Mouse (Mus musculus) ES-Bruce4 (cell line): ENCODE measurements around the gene Ero1l. TPM values are rescaled to one million over a fixed set of nuclear protein-coding genes. Genes with fewer than 3 reads are reported as not detected.

ENCODE experiments used
- H3K27ac ChIP-seq: 2 replicates; pipeline ENCODE4 v1.5.1; 2012; ENCODE audit warnings: low read length, inconsistent platforms; ENCODE audit not compliant: insufficient read depth
- H3K27me3 ChIP-seq: 2 replicates; pipeline ENCODE4 v1.6.1; 2012; ENCODE audit warnings: mild to moderate bottlenecking, low read length, inconsistent platforms; ENCODE audit not compliant: control insufficient read depth, poor library complexity, insufficient read depth, severe bottlenecking
- H3K36me3 ChIP-seq: 2 replicates; pipeline ENCODE4 v1.6.1; 2012; ENCODE audit warnings: inconsistent platforms, mild to moderate bottlenecking, low read length, moderate library complexity; ENCODE audit not compliant: control insufficient read depth, poor library complexity, insufficient read depth, severe bottlenecking
- H3K4me1 ChIP-seq: one replicate; pipeline ENCODE4 v1.8.1; 2011; ENCODE audit warnings: low read length; ENCODE audit not compliant: control insufficient read depth, insufficient read depth
- H3K4me3 ChIP-seq: 2 replicates; pipeline ENCODE4 v1.5.1; 2011; ENCODE audit warnings: low read depth, mild to moderate bottlenecking, low read length
- H3K9ac ChIP-seq: 2 replicates; pipeline ENCODE4 v1.6.1; 2012; ENCODE audit warnings: low read depth, mild to moderate bottlenecking, inconsistent platforms; ENCODE audit not compliant: poor library complexity, severe bottlenecking
- H3K9me3 ChIP-seq: replicated peaks from 2 replicates; pipeline ENCODE4 v1.6.1; 2012; ENCODE audit warnings: mild to moderate bottlenecking, low read length, inconsistent platforms; ENCODE audit not compliant: control insufficient read depth, poor library complexity, insufficient read depth, severe bottlenecking
- CTCF ChIP-seq: IDR thresholded peaks from one replicate; pipeline ENCODE4 v1.8.1; 2011; ENCODE audit warnings: low read depth, low read length
- EP300 ChIP-seq: IDR thresholded peaks from 2 replicates; pipeline ENCODE4 v1.6.1; 2011; ENCODE audit warnings: low read depth, low read length; ENCODE audit not compliant: insufficient read depth
- POLR2A ChIP-seq: IDR thresholded peaks from one replicate; pipeline ENCODE4 v1.8.1; 2011; ENCODE audit warnings: low read length; ENCODE audit not compliant: insufficient read depth
- polyA plus RNA-seq: library from polyadenylated mRNA; stranded (reverse); fragments of >200 nt; gene quantifications from 2 replicates; pipeline ENCODE4 v1.2.4, GENCODE M21; 2011; ENCODE audit warnings: low read depth; ENCODE audit not compliant: missing spikeins, insufficient read depth, insufficient read length

Gene Ero1l
- polyA plus RNA-seq, 1 experiment = 68.5 TPM

DNA sequence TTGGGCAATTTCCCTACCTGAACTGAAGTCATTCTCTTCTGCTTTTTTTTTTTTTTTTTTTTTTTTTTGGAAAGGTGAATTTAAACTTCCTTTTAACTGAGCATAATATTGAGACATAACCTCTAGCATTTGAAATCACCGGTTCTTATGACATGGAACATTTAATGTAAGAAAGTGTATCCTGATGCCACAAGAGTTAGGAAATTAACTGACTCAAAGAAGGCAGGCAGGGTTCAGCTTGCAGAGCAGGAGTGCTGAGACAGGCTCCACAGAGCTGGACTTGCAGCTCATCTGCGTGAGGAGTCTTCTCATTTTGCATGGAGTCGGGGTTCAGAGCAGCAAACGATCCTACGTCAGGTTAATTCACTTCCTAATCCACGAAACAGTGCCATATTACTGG lies 42.8 kb downstream of the Ero1l start:
- H3K36me3 ChIP-seq = no peaks in the 10 kb centered on the region
- no peak overlapping the region for H3K9ac ChIP-seq
- no peaks in the 10 kb centered on the region for H3K9me3 ChIP-seq
- H3K27ac ChIP-seq = no peak overlapping the region
- TF ChIP-seq CTCF = no peak
- TF ChIP-seq POLR2A = no peak
- TF ChIP-seq EP300 = no peak
- H3K4me1 ChIP-seq = no peaks in the 10 kb centered on the region
- no peak overlapping the region for H3K4me3 ChIP-seq
- no peaks in the 10 kb centered on the region for H3K27me3 ChIP-seq

DNA sequence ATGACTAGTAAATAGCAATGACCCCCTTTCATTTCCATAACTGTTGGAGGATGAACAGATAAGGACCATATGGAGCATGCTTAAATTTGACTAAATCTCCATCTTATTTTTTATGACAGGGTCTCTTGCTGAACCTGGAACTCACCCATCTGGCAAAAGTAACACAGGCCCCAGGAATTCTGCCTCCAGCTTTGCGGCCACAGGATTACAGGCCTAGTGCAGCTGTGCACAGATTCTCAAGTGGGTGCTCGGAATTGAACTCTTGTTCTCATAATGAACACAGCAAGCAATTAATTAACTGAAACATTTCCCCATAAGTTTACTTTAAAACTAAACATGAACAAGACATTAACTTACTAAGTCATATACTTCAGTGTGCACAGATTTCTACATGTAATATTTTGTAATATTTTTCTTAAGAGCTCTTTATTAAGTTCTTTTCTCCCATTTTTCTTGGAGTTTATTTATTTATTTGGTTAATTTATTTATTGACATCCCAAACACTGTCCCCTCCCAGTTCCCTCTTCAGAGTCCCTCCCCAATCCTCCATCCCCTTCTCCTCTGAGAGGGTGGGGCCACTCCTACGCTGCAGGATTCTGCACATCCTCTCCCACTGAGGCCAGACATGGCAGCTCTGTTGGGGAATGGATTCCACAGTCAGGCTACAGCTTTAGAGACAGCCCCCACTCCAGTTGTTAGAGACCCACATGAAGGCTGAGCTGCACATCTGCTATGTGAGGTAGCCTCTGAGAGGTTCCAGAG lies 54.6 kb downstream of the Ero1l start:
- Histone ChIP-seq H3K27me3 (no peaks in the 10 kb centered on the region), H3K9ac (no peak overlapping the region), H3K36me3 (no peaks in the 10 kb centered on the region), H3K4me3 (no peak overlapping the region), H3K9me3 (no peaks in the 10 kb centered on the region), H3K4me1 (no peaks in the 10 kb centered on the region), H3K27ac (no peak overlapping the region)
- no peak for TF ChIP-seq POLR2A
- no peak for TF ChIP-seq EP300
- TF ChIP-seq CTCF = no peak

DNA sequence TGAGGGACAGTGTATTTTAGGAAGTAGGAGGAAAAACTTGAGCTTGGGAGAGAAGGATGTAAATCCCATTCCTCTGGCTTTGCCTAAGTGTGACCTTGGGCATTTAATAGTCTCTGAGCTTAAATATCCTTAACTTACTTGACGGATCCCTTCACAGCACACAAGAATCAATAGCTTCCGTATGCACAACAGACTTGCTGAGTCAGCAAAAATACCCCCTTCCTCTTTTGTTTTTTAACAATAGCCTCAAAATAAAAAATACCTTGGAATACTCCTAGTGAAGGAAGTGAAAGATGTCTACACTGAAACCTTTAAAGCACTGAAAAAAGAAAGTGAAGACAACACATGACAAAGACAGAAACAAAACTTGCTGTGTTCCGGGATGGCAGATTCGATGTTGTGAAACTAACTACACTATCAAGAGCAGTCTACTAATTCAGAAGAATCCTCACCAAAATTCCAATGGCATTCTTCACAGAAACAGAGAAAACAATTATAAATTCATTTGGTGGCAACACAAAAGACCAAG lies 67.0 kb downstream of the Ero1l start:
- no peak for TF ChIP-seq CTCF
- TF ChIP-seq POLR2A = no peak
- TF ChIP-seq EP300 = no peak

DNA sequence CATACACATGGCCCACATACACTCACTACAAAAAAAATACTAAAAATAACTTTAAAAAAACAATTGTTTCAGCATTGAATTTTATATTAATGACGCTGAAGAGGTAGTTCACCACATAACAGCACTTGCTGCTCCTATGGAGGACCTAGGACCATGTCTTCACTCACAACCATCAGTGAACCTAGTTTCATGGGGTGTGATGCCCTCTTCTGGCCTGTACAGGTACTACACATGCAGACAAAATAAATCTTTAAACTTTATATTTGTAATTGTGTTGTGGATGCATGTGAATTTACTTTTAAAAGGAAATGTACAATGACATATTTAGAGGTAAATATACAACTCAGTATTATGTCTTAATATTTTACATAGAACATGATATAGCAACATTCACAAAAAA lies 77.0 kb downstream of the Ero1l start:
- TF ChIP-seq CTCF (no peak), POLR2A (no peak), EP300 (no peak)
- no peaks in the 10 kb centered on the region for H3K4me1 ChIP-seq
- no peak overlapping the region for H3K4me3 ChIP-seq
- no peaks in the 10 kb centered on the region for H3K36me3 ChIP-seq
- H3K27ac ChIP-seq = no peak overlapping the region
- H3K27me3 ChIP-seq = no peaks in the 10 kb centered on the region
- no peaks in the 10 kb centered on the region for H3K9me3 ChIP-seq
- H3K9ac ChIP-seq = no peak overlapping the region

More for the DNA sequence above, 67.0 kb downstream of the Ero1l start:
- Histone ChIP-seq H3K9ac (no peak overlapping the region), H3K27ac (no peak overlapping the region), H3K36me3 (no peaks in the 10 kb centered on the region), H3K27me3 (no peaks in the 10 kb centered on the region), H3K4me1 (no peaks in the 10 kb centered on the region), H3K4me3 (no peak overlapping the region), H3K9me3 (no peaks in the 10 kb centered on the region)

DNA sequence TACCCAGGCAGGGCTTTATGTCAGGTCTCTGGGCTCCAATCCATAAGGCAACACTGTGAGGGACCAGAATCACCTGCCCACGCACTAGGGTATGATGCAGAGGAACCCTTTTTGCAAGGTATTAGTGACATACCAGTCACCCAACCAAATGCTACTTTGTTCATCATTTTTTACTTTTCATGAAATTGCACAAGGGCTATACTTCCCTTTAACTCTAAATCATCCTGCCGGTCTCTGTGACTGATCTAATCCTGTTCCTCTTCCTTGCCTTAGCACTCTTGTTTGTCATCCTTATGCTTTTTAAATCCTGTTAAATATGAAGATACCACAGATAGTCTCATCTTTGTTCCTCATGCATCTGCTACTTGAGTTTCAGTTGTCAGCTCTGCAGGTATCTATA lies 79.5 kb downstream of the Ero1l start:
- H3K9me3 ChIP-seq = no peaks in the 10 kb centered on the region
- H3K36me3 ChIP-seq = no peaks in the 10 kb centered on the region
- no peaks in the 10 kb centered on the region for H3K4me1 ChIP-seq
- H3K9ac ChIP-seq = no peak overlapping the region
- TF ChIP-seq CTCF (no peak), POLR2A (no peak), EP300 (no peak)
- H3K27me3 ChIP-seq = no peaks in the 10 kb centered on the region
- H3K27ac ChIP-seq = no peak overlapping the region
- no peak overlapping the region for H3K4me3 ChIP-seq

Other genes starting within 250 kb of the Ero1l start
- gene Gpr137c, start 99.1 kb downstream of the Ero1l start, polyA plus RNA-seq = 2.1 and 2.2 TPM in 2 replicates
- gene Txndc16, start 98.4 kb downstream of the Ero1l start, polyA plus RNA-seq = 6.0 and 8.1 TPM in 2 replicates
- gene Psmc6, start 11.0 kb upstream of the Ero1l start, polyA plus RNA-seq = 571 and 612 TPM in 2 replicates
- 31.1 and 36.7 TPM in 2 replicates for gene Styx, start 32.3 kb upstream of the Ero1l start, polyA plus RNA-seq
- gene Gnpnat1, start 86.1 kb upstream of the Ero1l start, polyA plus RNA-seq = 96.6 and 98.5 TPM in 2 replicates
- gene Fermt2, start 211.3 kb upstream of the Ero1l start, polyA plus RNA-seq = 94.3 and 95.9 TPM in 2 replicates